Mouse (Mus musculus) ES-E14 (cell line): Measurements from ENCODE around the gene Misp. TPM values are rescaled to one million over a fixed set of nuclear protein-coding genes. Genes with fewer than 3 reads are reported as not detected.

Experiments used
- DNase-seq: peaks from one replicate; pipeline ENCODE4 v3.0.0-alpha.2; 2013; ENCODE audit warnings: low read depth, low spot score
- H3K27ac ChIP-seq: 2 replicates; pipeline ENCODE4 v1.5.1; 2012; ENCODE audit warnings: low read depth, mild to moderate bottlenecking, low read length, moderate library complexity, mixed read lengths; ENCODE audit not compliant: poor library complexity, insufficient read depth, severe bottlenecking
- H3K36me3 ChIP-seq: 2 replicates; pipeline ENCODE4 v1.6.1; 2012; ENCODE audit warnings: mild to moderate bottlenecking, low read length, moderate library complexity, mixed read lengths; ENCODE audit not compliant: control insufficient read depth, poor library complexity, insufficient read depth, severe bottlenecking
- H3K4me1 ChIP-seq, 2 experiments: fragments of 150-350 bp in 1 of 2; sonication (generic) in 1 of 2; 2 replicates each; pipeline ENCODE4 v1.6.1; 2012; ENCODE audit warnings: low read length in 2 of 2, mild to moderate bottlenecking in 1 of 2, mixed read lengths in 1 of 2; ENCODE audit not compliant: control insufficient read depth in 2 of 2, insufficient read depth in 2 of 2, poor library complexity in 1 of 2
- H3K4me3 ChIP-seq, 2 experiments: fragments of 150-350 bp in 1 of 2; sonication (generic) in 1 of 2; 2 replicates each; pipeline ENCODE4 v1.5.1; 2012; ENCODE audit warnings: low read length in 2 of 2, low read depth in 1 of 2, mild to moderate bottlenecking in 1 of 2, mixed read lengths in 1 of 2; ENCODE audit not compliant: insufficient read depth in 1 of 2, poor library complexity in 1 of 2, severe bottlenecking in 1 of 2
- H3K9ac ChIP-seq: 2 replicates; pipeline ENCODE4 v1.6.1; 2012; ENCODE audit warnings: low read depth, mild to moderate bottlenecking, low read length, mixed read lengths; ENCODE audit not compliant: poor library complexity, insufficient read depth, severe bottlenecking
- H3K9me3 ChIP-seq: fragments of 150-350 bp; sonication (generic); 2 replicates; pipeline ENCODE4 v1.6.1; 2012; ENCODE audit warnings: low read depth, mild to moderate bottlenecking, low read length; ENCODE audit not compliant: control insufficient read depth, insufficient read depth
- CHD2 ChIP-seq: IDR thresholded peaks from 2 replicates; pipeline ENCODE4 v1.6.1; 2014; ENCODE audit warnings: mild to moderate bottlenecking, low read depth, low read length, inconsistent platforms
- HCFC1 ChIP-seq: IDR thresholded peaks from 2 replicates; pipeline ENCODE4 v1.6.1; 2012; ENCODE audit warnings: low read length, inconsistent platforms, borderline replicate concordance; ENCODE audit not compliant: insufficient read depth
- MAFK ChIP-seq: IDR thresholded peaks from 2 replicates; pipeline ENCODE4 v1.6.1; 2014; ENCODE audit warnings: mild to moderate bottlenecking, low read depth, low read length, inconsistent platforms; ENCODE audit not compliant: insufficient read depth
- ZC3H11A ChIP-seq: IDR thresholded peaks from 2 replicates; pipeline ENCODE4 v1.6.1; 2012; ENCODE audit warnings: low read depth, mild to moderate bottlenecking, inconsistent platforms, low read length, borderline replicate concordance
- ZNF384 ChIP-seq: IDR thresholded peaks from 2 replicates; pipeline ENCODE4 v1.6.1; 2012; ENCODE audit warnings: low read depth, low read length, inconsistent platforms
- in situ Hi-C, 2 experiments: fragments of 600-800 bp; cut with MboI; formaldehyde crosslinking; loops; one replicate each; pipeline ENCODE4 v1.15.1; 2025; ENCODE audit warnings: low sequenced_read_pairs in 2 of 2, inconsistent platforms in 1 of 2; ENCODE audit not compliant: unreplicated experiment in 2 of 2
- total RNA-seq: library from RNA; depleted of rRNA; stranded (reverse); fragments of 300-350 nt; gene quantifications from 2 replicates; pipeline ENCODE4 v1.2.3, GENCODE M21; 2012

Gene Misp
- total RNA-seq, 1 experiment, result 1.7 TPM

DNA sequence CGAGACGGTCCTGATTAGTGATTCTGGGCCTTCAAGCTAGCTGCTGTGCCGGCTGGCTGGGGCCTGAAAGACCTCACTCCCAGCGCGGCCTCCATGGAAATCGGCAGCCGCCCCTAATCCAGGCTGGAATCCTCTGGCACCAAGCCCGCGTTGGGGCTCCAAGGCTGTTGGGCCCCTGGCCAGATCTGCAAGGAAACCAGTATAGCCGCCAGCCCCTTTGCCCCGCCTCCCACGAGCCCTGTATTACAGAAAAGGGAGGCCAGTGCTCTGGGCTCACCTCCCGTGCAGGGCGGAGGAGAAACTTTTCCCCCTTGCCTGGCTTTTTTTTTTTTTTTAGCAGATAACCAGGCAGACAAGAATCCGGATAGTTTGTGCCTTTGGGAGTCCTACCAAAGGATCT lies 32.6 kb downstream of the Misp start:
- in situ Hi-C loops, result no loop called here
- Histone ChIP-seq H3K4me3 (peak overlapping the region; percentile 69 to 70), H3K9me3 (no peaks in the 10 kb centered on the region), H3K36me3 (peaks cover 26% of the 10 kb centered on the region), H3K9ac (peak overlapping the region; percentile 91), H3K4me1 (peaks cover 0 to 33% of the 10 kb centered on the region in 2 experiments; a peak in 3 of 4 replicates), H3K27ac (peak overlapping the region; percentile 97)
- TF ChIP-seq ZNF384, result peak; percentile 69
- TF ChIP-seq CHD2, result no peak
- no peak for DNase-seq

DNA sequence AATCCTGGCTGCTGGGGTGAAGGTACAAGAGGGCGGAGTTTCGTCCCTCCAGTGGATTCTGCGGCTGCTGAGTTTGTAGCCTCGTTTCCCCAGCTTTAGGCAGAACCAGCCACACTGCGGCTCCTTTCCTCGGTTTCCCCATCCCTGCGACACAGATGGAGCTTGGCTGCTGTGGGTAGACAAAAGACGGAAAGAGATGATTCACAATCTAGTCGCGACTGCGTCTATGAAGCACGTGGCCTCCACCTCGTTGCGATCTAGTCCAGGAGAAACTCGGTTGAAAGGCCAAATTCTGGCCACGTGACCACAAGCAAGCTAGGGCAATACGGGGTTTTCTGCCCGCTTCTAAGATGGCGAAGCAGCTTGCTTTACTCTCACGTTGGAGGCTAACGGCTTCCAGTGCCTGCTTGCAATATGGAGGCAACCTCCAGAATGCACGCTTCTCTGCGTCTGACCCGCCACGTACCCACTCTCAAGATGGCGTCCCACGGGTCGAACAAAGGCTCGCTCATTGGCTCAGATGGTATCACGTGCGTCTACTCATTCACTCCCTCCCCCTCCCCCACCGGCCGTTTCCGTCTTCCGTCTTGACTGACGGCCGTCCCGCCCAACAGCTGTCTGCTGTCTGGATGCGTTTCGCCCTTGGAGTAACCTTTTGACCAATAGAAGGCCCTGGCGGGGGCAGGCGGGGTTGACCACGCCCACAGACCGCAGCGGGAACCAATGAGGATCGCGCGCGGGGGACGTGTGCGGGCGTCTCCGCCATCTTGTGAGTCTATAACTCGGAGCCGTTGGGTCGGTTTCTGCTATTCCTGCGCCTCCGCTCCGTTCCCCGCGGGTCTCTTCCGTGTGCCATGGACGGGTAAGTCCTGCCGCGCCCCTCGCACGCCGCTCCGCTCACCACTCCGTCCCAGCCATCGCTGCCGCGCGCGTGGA lies 33.3 kb downstream of the Misp start, which contains the start of gene Ptbp1:
Gene Ptbp1, plus strand, starts transcription at position 568 of the 936 bp plus-strand sequence.
- TF ChIP-seq CHD2 (peak; percentile 89), HCFC1 (peak; percentile 84), ZC3H11A (no peak), ZNF384 (no peak), MAFK (no peak)
- peaks cover 0 to 34% of the 10 kb centered on the region in 2 experiments; a peak in 3 of 4 replicates for H3K4me1 ChIP-seq
- H3K4me3 ChIP-seq, result peak within 1 kb of the TSS; percentile 94 to 95
- DNase-seq, result peak; percentile 100
- in situ Hi-C loops, result no loop called here
- peak within 1 kb of the TSS; percentile 98 for H3K9ac ChIP-seq
- H3K36me3 ChIP-seq, result peaks cover 33% of the 10 kb centered on the region
- peak within 1 kb of the TSS; percentile 99 for H3K27ac ChIP-seq
- H3K9me3 ChIP-seq, result no peaks in the 10 kb centered on the region

DNA sequence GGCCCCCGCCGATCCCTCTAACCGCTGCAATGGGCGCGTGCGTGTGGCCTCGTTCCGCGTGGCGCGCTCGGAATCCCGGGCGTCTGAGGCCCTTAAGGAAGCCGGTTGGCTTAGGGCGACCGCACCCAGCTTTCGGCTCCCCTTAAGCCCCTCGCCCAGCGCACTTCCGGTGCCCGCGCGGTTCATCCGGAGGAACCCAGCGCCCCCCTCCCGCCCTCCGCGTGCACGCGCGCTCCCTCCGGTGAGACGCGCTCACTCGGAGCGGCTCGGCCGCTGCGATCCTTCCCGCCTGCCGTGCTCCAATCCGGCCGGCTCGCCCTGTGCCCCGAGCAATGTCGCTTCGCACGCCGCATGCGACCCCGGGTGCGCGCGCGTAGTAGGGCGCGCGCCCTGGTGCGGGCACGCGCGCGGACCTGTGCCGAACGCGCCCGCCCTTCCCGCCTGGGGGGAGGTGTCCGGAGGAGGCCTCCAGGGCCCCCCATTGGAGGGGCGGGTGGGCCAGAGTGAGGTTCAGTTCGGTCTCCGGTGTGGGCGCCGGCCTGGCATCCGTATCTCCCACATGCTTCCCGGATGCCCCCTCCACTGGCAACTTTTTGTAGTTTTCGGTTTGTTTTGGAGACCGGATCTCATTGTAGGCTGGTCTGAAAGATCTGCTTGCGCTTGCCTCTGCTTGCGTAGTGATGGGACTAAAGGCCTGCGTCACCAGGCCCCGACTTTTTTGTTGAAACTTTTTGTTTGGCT lies 34.2 kb downstream of the Misp start:
- in situ Hi-C loops, result no loop called here
- Histone ChIP-seq H3K4me3 (peak overlapping the region; percentile 94 to 95), H3K9ac (peak overlapping the region; percentile 98), H3K36me3 (peaks cover 42% of the 10 kb centered on the region), H3K4me1 (peaks cover 0 to 38% of the 10 kb centered on the region in 2 experiments; a peak in 3 of 4 replicates), H3K9me3 (no peaks in the 10 kb centered on the region), H3K27ac (peak overlapping the region; percentile 99)
- TF ChIP-seq ZNF384, result no peak
- TF ChIP-seq HCFC1, result peak; percentile 47; the same call in 1 of the 2 replicates
- TF ChIP-seq ZC3H11A, result no peak
- no peak for DNase-seq

DNA sequence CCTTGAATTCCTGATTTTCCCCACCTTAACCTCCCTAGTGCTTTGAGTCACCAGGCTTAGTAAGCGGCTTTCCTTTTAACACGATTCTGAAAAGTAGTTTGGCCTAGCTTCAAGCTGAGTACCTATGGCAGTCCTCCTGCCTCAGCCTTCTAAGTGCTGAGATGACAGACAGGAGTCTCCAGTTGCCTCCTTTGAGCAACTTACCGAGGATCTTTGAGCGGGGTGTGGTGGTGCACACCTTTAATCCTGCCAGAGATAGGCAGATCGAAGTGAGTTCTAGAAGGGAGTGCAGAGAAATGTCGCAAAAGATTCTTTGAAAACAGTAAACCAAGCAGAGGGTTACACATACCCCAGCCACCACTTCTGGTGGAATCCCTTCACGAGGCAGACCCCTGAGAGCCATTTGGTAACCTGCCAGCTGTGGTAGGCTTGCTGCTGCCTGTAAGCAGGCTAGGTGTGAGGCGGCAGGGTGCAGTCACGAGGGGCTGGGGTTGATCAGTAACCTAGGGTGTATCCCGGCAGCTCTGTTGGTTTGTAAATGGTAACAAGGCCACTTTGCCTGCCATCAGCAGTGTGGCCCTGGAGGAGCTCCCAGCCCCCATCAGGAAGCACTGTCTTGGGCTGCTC lies 34.9 kb downstream of the Misp start:
- DNase-seq, result no peak
- TF ChIP-seq MAFK (no peak), ZC3H11A (no peak), CHD2 (no peak), ZNF384 (no peak), HCFC1 (no peak; the same call in 1 of the 2 replicates)
- peak overlapping the region; percentile 98 for H3K9ac ChIP-seq
- in situ Hi-C loops, result no loop called here
- peak overlapping the region; percentile 94 to 95 for H3K4me3 ChIP-seq
- H3K27ac ChIP-seq, result peak overlapping the region; percentile 99; the same call in 1 of the 2 replicates
- peaks cover 0 to 37% of the 10 kb centered on the region in 2 experiments; a peak in 3 of 4 replicates for H3K4me1 ChIP-seq
- H3K36me3 ChIP-seq, result peaks cover 49% of the 10 kb centered on the region
- no peaks in the 10 kb centered on the region for H3K9me3 ChIP-seq
